Mouse (Mus musculus) left cerebral cortex, postnatal 4 days (tissue): ENCODE results near the gene Gpc2. TPM values are rescaled to one million over a fixed set of nuclear protein-coding genes. Genes with fewer than 3 reads are reported as not detected.

Experiments
- DNase-seq: peaks from one replicate; pipeline ENCODE4 v3.0.0-alpha.2; 2022
- intact Hi-C: fragments of 180-260 bp; cut with DNase I; formaldehyde crosslinking; loops from one replicate; pipeline ENCODE4 v1.15.1; 2025
- total RNA-seq, 2 experiments: library from RNA; stranded (reverse); gene quantifications; 2 replicates each; pipeline ENCODE4 v1.2.3; 2021

Gene Gpc2
- total RNA-seq, 2 experiments from 2014 or later: 86.4 to 104 TPM

DNA sequence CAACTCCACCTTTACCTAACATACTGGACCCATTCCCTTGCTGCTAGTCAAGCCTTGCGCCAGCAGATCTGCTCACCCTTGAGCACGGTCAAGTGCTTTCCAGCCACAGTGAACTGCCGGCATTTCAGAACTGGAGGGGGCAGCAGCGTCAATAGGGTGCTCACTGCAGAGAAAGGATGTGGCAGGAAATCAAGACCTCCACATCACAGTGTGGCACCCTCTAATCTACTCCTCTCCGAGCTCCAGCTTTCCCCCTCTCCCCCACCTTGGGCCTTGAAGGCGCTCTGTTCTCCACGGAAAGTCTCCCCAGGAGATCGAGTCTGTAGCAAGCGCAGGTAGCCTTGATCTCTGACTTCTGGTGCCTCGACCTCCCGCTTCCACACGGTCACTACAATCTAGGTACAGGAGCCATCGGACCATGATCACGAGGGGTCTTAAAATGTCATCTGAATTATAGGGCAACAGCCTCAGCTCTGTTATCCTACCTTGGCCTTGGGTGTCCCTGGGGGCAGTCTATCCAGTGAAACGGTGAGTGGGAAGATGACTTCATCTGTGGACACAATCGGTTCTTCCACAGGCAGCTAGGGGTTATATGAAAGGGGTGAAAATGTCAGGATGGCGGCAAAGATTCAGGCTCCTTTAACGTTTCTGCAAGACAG, 17.1 kb downstream of the Gpc2 start:
- intact Hi-C loops: no loop called here
- no peak for DNase-seq

DNA sequence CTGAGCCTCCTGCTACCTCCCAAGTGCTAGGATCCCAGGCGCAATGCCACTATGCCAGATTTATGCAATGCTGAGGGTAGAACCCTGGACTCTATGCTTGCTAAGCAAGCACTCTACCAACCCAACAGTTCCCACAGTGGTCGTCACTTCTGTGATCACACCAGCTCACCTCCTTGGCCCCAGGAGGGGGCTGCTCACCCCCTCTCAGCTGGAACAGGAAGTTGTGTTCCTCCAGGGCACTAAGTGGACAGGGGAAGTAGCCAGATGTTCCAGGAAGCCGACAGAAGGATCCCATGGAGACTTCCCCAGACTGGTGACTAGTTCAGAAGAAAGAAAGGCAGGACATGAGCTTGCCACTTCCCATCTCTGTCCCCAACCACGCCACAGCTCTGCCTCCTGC, 17.8 kb downstream of the Gpc2 start:
- no peak for DNase-seq
- intact Hi-C loops: no loop called here

DNA sequence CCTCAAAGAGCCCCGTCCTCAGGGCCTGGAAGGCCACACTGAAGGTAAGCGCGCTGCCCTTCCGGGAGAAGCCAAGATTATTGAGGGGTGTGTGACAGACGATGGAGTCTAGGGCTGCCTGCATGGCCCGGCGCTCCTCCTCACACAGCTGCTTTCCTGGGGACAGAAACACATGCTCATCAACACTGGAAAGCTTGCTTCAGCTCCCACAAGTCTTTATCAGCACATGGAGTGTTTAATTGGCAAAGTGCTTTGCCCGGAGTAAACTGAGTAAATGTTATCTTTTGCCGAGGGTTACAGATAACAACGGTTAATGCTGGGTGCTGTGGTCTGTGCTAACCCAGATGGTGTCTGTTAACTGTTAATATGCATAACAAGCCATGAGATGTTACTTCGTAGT, 19.0 kb downstream of the Gpc2 start:
- DNase-seq: no peak
- intact Hi-C loops: no loop called here

DNA sequence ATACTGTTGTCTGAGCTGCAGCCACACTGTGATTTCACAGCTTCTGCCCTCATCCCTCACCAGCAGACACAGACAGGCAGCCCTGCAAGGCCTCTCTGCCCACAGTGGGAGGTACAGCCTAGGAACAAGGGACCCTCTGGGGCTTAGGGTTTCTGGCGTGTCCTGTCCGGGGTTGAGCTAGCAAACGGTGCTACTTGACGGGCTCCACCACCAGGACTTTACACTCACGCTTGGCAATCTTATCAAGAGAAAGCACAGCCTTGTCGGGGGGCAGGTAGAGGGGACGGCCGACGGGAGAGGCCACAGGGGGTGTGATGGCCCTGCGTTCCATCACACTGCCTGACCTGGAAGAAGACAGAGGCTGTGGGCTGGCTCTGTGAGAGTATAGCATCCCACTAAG, 19.8 kb downstream of the Gpc2 start:
- intact Hi-C loops: no loop called here

DNA sequence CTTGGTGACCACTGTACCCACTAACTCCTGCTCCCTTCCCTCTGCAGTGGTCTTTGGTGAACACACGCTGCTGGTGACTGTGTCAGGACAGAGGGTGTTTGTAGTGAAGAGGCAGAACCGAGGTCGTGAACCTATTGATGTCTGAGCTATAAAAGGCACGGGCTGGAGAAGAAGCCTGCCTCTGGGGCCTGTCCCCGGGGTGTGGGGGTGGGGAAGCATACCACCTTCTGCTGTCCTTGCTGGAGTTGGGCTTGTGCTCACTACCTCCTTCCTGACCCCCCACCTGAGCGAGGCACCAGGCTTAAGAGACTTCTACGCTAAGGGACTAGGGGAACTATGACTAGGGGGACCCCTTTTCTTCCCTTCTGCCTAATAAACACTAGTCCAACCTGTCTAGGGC, 20.8 kb downstream of the Gpc2 start:
- intact Hi-C loops: no loop called here
- DNase-seq: no peak

More for the DNA sequence above, 19.8 kb downstream of the Gpc2 start:
- no peak for DNase-seq

DNA sequence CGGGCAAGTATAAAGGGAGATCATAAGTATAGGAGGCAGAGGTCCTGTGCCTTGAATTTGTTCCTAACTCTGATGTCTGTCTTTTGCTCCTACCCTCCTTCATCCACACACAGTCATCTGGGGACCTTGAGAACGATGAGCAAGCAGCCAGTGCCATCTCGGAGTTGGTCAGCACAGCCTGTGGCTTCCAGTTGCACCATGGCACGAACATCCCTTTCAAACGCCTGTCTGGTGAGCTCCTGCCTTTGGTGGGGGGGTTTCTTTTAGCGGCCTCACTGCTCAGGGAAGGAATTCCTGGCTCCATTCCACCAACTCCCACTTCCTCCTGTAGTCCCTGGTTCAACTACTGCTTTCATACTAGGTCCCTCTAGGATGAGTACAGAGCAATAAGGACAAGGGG, 21.3 kb downstream of the Gpc2 start:
- intact Hi-C loops: no loop called here
- no peak for DNase-seq

DNA sequence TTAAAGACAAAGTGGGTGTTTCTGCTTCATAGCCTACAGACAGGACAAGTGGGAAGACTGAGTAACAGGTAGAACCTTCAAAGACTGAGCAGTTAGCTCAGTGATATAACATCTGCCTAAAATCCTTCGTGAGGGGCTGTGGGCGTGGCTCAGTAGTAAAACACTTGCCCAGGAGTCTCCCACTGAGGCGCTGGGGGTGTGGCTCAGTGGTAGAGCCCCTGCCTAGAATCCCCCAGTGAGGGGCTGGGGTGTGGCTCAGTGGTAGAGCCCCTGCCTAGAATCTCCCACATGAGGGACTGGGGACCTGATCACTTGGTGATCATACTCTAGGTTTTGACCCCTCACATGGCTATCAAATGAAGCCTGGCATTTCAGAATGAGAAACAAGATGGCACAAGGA, 21.7 kb downstream of the Gpc2 start:
- no peak for DNase-seq
- intact Hi-C loops: no loop called here

DNA sequence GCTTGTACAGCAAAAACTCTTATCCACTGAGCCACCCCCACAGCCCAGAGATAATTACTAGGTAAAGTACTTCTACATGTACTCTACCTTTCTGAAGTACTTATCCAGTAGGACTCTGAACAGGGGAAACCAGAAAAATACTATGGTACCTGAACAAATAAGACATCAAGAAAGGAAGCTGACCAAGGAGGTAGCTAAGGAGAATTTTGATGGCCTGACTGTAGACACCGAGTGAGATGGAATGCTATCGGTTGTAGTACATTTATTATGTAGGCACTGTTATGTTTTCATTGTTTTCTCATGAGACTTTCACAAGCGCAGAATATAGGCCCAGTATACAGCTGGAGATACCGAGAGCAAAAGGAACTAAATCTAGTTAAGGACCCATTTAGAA, 22.2 kb downstream of the Gpc2 start:
- intact Hi-C loops: no loop called here

DNA sequence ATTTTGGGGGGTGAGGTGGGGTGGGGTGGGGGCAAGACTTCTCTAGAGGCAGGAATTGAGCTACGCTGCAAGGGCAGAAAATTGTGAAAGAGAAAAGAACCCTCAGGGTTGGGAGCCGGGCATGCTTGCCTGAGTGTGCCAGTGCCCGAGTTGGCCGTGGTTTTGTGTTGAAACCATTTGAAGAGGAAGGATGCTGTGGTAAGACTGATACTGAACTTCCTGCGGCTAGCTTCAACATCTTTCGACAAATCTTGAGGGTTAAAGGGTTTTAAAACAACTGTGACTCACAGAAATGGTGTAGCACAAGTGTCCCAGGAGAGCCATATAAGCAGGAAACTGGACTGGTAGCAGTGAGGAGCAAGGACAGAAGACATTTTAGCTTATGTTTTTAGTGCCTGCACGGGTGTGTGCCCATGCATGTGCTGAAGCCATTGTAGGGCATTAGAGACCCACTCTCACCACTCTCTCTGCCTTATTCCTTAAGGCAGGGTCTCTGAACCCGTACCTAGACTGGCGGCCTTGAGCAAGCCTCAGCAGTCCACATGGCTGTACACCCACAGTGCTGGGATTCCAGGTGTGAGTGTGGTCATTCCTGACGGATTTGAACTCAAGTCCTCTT, 22.7 kb downstream of the Gpc2 start:
- no peak for DNase-seq
- intact Hi-C loops: no loop called here

More for the DNA sequence above, 22.2 kb downstream of the Gpc2 start:
- no peak for DNase-seq

DNA sequence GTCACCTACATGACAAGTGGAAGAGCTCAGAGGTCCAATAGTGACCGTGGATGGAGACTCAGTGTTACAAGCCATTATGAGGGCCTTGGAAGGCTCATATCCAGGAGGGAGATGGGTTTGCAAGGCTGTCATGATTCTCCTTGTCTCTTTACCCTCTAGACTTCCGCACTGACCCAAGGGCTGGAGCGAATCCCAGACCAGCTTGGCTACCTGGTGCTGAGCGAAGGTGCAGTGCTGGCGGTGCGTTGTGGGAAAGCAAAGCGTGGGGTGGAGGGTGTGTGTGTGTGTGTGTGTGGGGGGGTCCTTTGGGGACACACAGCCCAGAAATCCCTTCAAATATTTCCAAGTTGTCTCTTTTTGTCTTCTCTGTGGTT, 23.7 kb downstream of the Gpc2 start:
- no peak for DNase-seq
- intact Hi-C loops: no loop called here

DNA sequence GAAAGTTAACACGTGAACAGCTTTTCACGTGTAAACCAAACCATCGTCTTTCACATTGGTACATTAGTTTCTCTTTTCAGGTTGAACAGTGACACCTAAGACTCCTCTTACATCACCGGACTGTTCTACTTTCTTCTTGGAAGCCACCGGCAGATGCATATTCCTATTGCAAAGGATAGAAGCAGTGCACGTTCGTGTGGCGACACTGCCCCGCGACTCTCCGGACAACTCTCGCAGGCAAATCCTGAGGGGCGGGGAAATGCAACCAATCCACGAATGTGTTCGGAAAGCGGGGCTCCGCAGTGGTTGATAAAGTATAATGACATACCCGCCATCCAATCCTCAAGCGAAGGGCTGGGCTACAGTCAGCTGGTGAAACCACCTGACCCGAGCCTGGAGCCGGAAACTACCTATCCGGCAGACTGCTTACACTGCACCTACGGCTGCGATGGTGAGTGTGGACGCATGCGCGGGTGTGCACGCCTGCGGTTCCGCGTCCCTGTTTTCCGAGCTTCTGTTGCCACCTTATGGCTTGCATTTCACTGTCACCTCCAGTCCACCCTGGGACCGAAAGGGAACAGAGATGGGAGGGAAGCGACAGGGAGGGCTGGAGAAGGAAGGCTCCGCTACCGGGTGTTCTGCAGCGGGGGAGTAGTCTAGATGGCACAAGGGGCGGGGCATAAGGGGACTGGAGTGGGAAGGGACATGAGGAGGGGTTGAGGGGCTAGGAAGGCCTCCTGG, 24.3 kb downstream of the Gpc2 start, which contains the start of gene Lamtor4:
Gene Lamtor4 (plus strand): TSS at position 130 of the 741 bp plus-strand sequence.
- intact Hi-C loops: no loop called here

DNA sequence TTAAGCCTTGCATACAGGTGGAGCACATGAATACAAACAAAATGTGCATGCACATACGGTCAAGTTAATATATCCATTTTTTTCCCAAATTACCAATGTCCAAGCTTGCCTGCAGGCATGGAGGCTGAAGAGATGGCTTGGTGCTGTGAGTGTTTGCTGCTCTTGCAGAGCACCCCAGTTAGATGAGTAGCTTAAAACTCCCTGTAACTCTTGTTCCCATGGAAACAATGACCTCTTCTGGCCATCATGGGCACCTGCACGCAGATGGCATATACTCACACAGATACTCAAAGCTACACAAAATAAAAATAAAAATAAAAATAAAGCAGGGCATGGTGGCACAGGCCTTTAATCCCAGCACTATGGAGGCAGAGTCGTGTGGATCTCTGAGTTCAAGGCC, 26.7 kb downstream of the Gpc2 start:
- no peak for DNase-seq
- intact Hi-C loops: loop anchor here (5.0 kb wide), 1 partner anchor 46 kb away; no protein-coding TSS in a partner anchor

More for the DNA sequence above, 24.3 kb downstream of the Gpc2 start, which contains the start of gene Lamtor4:
- DNase-seq: peak; percentile 94

DNA sequence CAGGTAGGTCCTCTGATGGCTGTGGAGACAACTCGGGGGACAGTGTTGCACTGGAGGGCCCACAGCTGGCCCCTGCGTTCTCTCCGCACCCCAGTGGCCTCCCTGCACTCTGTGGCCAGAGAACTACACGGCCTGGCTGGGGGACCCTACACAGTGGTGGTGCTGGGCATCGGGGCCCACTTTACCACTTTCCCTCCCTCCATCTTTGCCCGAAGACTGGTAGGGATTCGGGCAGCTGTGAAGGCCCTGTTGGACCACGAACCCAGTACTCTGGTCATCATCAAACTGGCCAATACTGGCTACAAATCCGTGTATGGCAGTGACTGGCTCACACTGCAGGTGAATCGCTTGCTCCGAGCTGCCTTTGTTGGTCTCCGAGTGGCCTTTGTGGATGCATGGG, 28.7 kb downstream of the Gpc2 start:
- intact Hi-C loops: loop anchor here (5.0 kb wide), 1 partner anchor 44 kb away; no protein-coding TSS in a partner anchor
- no peak for DNase-seq

DNA sequence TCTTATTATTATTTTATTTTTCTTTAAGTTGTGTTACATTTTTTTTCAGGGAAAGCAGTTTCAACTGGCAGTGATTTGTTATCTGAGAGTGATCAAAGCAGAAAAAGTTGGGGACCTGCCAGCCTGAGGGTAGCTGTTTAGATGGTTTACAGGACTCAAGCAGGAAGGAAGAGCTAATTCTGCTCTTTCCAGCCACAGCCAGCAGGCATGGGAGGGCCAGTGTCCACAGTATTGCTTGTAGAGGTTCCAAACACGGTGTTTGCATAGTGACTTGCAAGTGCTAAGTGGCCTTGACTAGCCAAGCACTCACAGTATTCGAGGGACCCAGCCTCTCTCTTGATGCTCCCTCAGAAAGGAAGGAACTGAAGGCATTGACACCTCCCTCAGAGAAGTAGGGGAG, 38.3 kb downstream of the Gpc2 start:
- no peak for DNase-seq

DNA sequence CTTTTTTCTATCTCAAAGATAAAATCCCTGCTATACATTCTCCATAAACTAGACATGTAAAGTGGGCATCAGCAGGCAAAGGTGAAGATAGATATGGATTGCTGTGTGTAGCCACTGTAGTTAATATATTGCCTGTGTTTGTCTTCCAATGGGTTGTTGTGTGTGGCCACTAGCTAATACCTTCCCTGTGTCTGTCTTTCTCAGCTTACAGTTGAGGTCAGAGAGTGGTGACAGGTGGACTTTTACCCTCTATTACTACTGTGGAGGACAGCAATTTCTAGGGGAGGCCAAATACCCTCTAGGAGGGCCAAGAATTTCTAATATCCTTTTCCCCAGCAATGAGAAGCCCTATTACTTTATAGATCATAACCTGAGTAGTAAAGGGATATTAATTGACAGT, 45.6 kb downstream of the Gpc2 start:
- DNase-seq: no peak
- intact Hi-C loops: no loop called here

More for the DNA sequence above, 38.3 kb downstream of the Gpc2 start:
- intact Hi-C loops: no loop called here

DNA sequence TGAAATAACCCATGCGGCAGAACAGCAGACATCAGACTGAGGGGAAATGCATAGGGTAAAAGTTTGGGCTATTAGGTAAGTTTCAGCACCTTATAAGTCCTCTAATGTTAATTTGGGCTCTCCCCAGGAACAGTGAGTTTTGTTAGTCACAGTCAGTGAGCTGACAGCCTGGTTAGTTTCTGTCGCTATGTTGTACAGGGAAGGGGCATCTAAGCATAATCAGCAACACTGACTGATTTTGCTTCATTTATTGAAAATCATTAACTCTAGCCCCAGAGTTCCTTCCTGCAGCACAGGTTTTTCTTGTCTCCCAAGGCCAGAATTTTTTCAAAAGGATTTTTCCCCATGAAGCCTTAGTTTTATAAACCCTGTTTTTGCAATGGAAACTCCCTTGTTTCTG, 46.0 kb downstream of the Gpc2 start:
- intact Hi-C loops: no loop called here
- DNase-seq: no peak

DNA sequence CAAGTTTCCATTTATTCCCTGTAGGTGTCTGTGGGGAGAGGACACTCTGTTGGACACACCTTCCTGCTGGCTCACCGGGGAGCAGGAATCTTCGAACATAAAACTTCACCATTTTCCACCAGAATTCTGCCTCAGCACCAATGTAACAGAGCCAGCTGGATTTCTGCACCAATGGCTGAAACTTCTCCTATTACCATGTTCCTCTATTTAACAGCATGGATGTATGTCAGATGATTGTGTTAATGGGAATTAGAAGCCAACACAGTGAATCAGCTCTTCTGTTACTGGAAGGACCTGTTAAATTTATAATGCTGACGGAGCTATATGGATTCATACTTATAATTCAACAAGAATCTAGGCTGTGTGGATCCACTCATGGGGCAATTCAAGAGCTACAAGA, 50.3 kb downstream of the Gpc2 start:
- intact Hi-C loops: no loop called here
- no peak for DNase-seq

DNA sequence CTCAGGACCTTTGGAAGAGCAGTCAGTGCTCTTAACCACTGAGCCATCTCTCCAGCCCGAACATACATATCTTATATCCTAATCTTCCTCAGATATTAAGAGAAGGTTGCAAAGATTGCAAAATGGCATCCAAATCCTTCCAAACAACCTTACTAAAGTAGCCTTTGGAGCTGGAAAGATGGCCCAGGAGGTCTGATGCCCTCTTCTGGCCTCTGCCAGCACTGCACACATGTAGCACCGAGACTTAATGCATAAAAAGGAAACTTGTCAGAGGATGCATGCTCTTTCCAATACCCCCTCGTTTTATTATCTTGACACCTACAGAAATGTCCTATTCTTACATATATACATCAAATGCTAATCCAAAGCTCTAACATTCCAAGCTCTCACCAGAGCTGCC, 51.8 kb downstream of the Gpc2 start:
- peak; percentile 25 for DNase-seq
- intact Hi-C loops: no loop called here

DNA sequence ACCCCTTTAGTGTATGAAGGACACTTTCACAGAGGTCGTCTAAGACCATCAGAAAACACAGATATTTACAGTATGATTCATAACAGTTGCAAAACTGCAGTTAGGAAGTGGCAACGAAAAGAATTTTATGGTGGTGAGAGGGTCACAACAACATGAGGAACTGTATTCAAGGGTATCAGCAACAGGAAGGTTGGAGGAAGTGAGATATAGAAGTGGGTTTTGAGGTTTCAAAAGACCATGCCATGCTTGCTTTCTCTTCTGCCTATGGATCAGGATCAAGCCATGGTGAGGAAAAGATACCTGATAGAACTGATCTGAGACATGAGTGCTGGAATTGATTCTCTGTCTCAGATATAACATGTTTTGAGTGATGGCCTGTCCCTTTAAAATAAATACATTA, 52.4 kb downstream of the Gpc2 start:
- intact Hi-C loops: no loop called here

DNA sequence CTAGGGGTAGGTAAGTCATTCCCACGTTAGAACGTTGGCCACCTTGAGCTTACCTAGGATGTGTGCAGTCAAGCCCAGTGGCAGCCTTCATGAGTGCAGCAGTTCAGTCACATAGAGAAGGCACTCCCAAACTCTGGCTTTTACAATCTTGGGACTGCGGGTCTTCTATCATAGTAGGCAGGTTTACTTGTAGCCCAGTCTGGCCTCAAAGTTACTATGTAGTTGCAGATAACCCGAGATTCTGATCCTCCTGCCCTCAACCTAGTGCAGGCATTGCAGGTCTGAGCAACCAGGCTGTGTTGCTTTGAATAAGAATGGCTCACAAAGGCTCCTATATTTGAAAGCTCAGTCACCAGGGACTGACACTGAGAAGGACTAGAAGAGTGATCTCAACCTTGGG, 53.3 kb downstream of the Gpc2 start:
- DNase-seq: no peak
- intact Hi-C loops: no loop called here

More for the DNA sequence above, 52.4 kb downstream of the Gpc2 start:
- DNase-seq: no peak

DNA sequence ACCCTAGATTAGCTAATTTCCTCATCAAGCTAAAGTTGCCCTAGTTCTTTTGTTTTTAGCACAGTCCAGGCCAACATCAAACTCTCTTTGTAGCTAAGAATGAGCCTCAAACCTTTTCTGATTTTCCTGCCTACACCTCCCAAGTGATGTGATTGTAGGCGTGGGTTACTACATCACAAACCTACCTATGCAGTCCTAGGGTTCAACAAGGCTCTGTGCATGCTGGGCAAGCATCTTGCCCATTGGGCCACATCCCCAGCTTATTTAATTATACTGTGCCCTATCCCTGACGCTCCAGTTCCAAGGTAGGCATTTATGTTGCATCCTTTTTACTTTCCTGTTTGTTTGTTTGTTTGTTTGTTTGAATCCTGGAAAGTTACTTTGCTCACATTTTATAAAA, 54.1 kb downstream of the Gpc2 start, which contains the start of gene Nxpe5:
Gene Nxpe5 (plus strand): TSS at position 199 of the 400 bp plus-strand sequence.
- intact Hi-C loops: no loop called here
- DNase-seq: no peak
